Mouse (Mus musculus): ENCODE results near the gene Elk4. TPM values are rescaled to one million over a fixed set of nuclear protein-coding genes. Genes with fewer than 3 reads are reported as not detected.

Gene Elk4
- polyA plus RNA-seq, 1 experiment from 2014 or later = 10.7 TPM

DNA sequence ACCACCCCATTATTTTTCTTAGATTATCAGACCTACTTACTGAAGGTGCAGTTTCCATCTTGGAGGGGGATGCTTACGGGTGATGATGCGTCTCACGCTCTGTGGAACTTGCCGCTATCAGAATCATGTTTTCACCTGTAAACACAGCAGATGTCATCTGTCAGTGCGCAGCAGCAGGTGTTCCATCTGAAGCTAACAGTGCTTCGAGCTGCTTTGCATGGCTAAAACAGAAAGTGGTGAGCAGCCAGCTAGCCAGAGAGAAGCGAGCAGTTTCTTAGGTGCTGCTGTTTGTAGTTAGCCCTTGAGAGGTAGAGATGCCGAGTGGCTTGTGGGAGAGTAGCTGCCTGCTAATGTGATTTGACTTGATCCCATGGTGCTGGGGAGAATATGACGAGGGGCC is 21.0 kb downstream of the Elk4 start:
- Histone ChIP-seq H3K27me3 (ENCODE audit: insufficient read depth, low read length) (no peaks in the 10 kb centered on the region), H3K9ac (replicated peaks) (no peak overlapping the region), H3K9me3 (ENCODE audit: low read length) (no peaks in the 10 kb centered on the region), H3K36me3 (replicated peaks; ENCODE audit: insufficient read depth, low read length) (peaks cover 69% of the 10 kb centered on the region), H3K4me1 (ENCODE audit: insufficient read depth) (peaks cover 9% of the 10 kb centered on the region; the same call in 1 of the 2 replicates), H3K27ac (ENCODE audit: low read depth) (no peak overlapping the region), H3K4me2 (ENCODE audit: low read depth, low read length) (no peak overlapping the region), H3K4me3 (ENCODE audit: low read depth, low read length) (no peak overlapping the region)
- TF ChIP-seq CTCF (IDR thresholded peaks at IDR 0.05; ENCODE audit: low read depth) = no peak
- no peak for TF ChIP-seq EP300 (IDR thresholded peaks at IDR 0.05; ENCODE audit: low read depth)
- DNase-seq (no peak), ATAC-seq (no peak)
- WGBS (ENCODE audit: insufficient replicate concordance) = 91% methylated on average over 9 of the region's 9 CpGs

DNA sequence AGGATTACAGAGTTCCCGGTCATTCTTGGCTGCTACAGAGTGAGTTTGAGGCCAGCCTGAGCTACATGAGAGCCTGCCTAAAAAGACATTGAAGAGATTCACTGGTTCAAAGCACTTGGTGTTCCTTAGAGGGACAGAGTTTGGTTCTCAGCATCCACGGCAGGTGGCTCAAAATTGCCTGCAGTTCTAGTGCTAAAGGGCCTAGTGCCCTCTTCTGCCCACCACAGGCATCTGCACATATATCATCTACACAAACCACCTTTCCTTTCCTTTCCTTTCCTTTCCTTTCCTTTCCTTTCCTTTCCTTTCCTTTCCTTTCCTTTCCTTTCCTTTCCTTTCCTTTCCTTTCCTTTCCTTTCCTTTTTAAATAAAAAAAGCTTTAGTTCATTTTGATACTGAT is 23.2 kb downstream of the Elk4 start:
- TF ChIP-seq EP300 (IDR thresholded peaks at IDR 0.05; ENCODE audit: low read depth) (no peak), CTCF (IDR thresholded peaks at IDR 0.05; ENCODE audit: low read depth) (peak; percentile 73)
- no peak for ATAC-seq
- no peaks in the 10 kb centered on the region for H3K27me3 ChIP-seq (ENCODE audit: insufficient read depth, low read length)
- no peaks in the 10 kb centered on the region for H3K9me3 ChIP-seq (ENCODE audit: low read length)
- no peak overlapping the region for H3K4me3 ChIP-seq (ENCODE audit: low read depth, low read length)
- no peak overlapping the region for H3K4me2 ChIP-seq (ENCODE audit: low read depth, low read length)
- peaks cover 58% of the 10 kb centered on the region for H3K36me3 ChIP-seq (replicated peaks; ENCODE audit: insufficient read depth, low read length)
- WGBS (ENCODE audit: insufficient replicate concordance) = 70% methylated on average over 2 of the region's 2 CpGs
- H3K4me1 ChIP-seq (ENCODE audit: insufficient read depth) = peaks cover 9% of the 10 kb centered on the region; the same call in 1 of the 2 replicates
- no peak for DNase-seq
- no peak overlapping the region for H3K27ac ChIP-seq (ENCODE audit: low read depth)
- H3K9ac ChIP-seq (replicated peaks) = no peak overlapping the region

DNA sequence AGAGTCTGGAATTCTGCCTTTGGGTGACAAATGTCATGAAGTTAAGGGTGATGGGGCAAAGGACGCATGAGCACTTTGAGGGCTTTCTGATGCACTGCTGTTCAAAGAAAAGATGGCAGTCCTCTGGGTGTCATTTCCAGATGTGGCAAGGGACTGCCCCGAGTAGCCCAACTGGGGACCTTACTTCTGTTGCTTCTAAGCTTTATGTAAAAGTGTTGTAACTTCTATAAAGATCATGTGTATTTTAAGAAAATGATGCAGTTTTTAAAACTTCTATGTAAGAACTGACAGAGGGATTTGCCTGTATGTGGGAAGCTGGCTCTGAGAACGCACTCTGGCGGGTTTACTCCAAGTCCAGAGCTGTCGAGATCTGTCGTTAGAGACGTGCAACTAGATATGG is 24.8 kb downstream of the Elk4 start:
- Histone ChIP-seq H3K4me2 (ENCODE audit: low read depth, low read length) (no peak overlapping the region), H3K27ac (ENCODE audit: low read depth) (no peak overlapping the region), H3K4me1 (ENCODE audit: insufficient read depth) (peaks cover 9% of the 10 kb centered on the region; the same call in 1 of the 2 replicates), H3K4me3 (ENCODE audit: low read depth, low read length) (no peak overlapping the region), H3K36me3 (replicated peaks; ENCODE audit: insufficient read depth, low read length) (peaks cover 53% of the 10 kb centered on the region), H3K27me3 (ENCODE audit: insufficient read depth, low read length) (no peaks in the 10 kb centered on the region), H3K9me3 (ENCODE audit: low read length) (no peaks in the 10 kb centered on the region), H3K9ac (replicated peaks) (no peak overlapping the region)
- WGBS (ENCODE audit: insufficient replicate concordance) = 84% methylated on average over 7 of the region's 7 CpGs
- ATAC-seq = no peak
- no peak for DNase-seq
- no peak for TF ChIP-seq EP300 (IDR thresholded peaks at IDR 0.05; ENCODE audit: low read depth)
- TF ChIP-seq CTCF (IDR thresholded peaks at IDR 0.05; ENCODE audit: low read depth) = no peak

DNA sequence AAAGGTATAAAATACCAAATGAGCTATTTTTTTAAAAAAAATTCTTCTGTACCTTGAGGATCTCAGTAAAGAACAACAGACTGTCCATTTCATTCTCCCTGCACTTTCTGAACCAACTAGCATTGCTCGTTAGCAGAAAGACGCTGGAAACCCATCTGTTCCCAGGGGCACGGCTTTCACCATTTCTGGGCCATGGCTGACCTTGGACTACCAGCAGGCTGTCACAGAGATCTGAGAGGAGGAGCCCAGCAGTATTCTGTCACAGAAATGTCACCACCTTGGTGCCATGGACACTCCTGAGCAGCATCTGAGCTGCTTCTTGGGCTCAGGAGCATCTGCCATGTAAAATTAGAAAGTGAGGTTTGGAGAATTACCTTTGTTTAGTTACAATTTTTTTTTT is 30.3 kb downstream of the Elk4 start:
- H3K4me2 ChIP-seq (ENCODE audit: low read depth, low read length) = no peak overlapping the region
- no peak overlapping the region for H3K4me3 ChIP-seq (ENCODE audit: low read depth, low read length)
- no peak for TF ChIP-seq CTCF (IDR thresholded peaks at IDR 0.05; ENCODE audit: low read depth)
- no peak for TF ChIP-seq EP300 (IDR thresholded peaks at IDR 0.05; ENCODE audit: low read depth)
- DNase-seq = no peak
- no peak overlapping the region for H3K9ac ChIP-seq (replicated peaks)
- WGBS (ENCODE audit: insufficient replicate concordance) = 84% methylated on average over 3 of the region's 3 CpGs
- peaks cover 11% of the 10 kb centered on the region for H3K36me3 ChIP-seq (replicated peaks; ENCODE audit: insufficient read depth, low read length)
- no peaks in the 10 kb centered on the region for H3K9me3 ChIP-seq (ENCODE audit: low read length)
- H3K4me1 ChIP-seq (ENCODE audit: insufficient read depth) = no peaks in the 10 kb centered on the region
- no peak overlapping the region for H3K27ac ChIP-seq (ENCODE audit: low read depth)
- no peak for ATAC-seq
- no peaks in the 10 kb centered on the region for H3K27me3 ChIP-seq (ENCODE audit: insufficient read depth, low read length)

DNA sequence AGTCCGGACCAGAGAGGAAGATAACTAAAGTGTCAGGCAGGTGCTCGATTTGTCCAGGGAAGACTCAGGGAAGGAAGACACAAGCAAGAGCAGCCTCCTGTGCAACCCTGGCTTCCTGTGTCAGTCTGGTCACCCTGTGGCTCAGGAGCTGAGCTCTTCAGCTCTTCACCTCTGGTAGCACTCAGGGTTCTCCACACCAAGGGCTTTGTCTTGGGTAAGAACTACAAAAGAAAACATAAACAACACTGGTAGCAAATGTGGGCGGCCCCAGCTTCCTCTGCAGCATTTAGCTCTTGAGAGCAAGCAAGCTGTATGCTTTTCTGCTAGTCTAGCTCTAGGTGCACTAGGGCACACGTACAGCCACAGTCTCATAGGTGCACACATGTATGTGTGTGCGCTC is 31.3 kb downstream of the Elk4 start:
- DNase-seq (no peak), ATAC-seq (no peak)
- H3K9me3 ChIP-seq (ENCODE audit: low read length) = no peaks in the 10 kb centered on the region
- H3K36me3 ChIP-seq (replicated peaks; ENCODE audit: insufficient read depth, low read length) = peaks cover 4% of the 10 kb centered on the region
- H3K27ac ChIP-seq (ENCODE audit: low read depth) = no peak overlapping the region
- no peak overlapping the region for H3K9ac ChIP-seq (replicated peaks)
- no peaks in the 10 kb centered on the region for H3K27me3 ChIP-seq (ENCODE audit: insufficient read depth, low read length)
- H3K4me1 ChIP-seq (ENCODE audit: insufficient read depth) = no peaks in the 10 kb centered on the region
- 62% methylated on average over 5 of the region's 5 CpGs for WGBS (ENCODE audit: insufficient replicate concordance)
- no peak for TF ChIP-seq EP300 (IDR thresholded peaks at IDR 0.05; ENCODE audit: low read depth)
- TF ChIP-seq CTCF (IDR thresholded peaks at IDR 0.05; ENCODE audit: low read depth) = no peak
- H3K4me2 ChIP-seq (ENCODE audit: low read depth, low read length) = no peak overlapping the region
- H3K4me3 ChIP-seq (ENCODE audit: low read depth, low read length) = no peak overlapping the region

DNA sequence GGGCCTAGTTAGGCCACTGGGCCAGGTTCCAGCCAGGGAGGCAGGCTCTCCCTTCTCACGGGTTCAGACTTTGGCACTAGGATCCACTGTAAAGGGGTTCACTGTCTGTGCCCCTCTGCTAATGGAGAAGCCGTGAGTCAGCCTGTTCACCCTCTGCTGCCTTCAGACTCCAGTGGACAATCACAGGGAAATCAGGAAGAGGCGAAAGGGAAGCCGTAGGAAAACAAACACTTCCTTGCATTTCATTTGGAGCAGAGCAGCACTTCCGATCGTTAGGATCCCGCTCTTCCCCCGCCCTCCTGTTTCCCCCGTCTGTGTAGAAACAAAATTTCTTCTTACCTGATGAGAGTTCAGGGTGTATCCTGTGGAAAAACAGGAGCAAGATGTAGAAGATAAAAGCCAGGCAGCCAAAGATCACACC is 32.8 kb downstream of the Elk4 start:
- no peak overlapping the region for H3K27ac ChIP-seq (ENCODE audit: low read depth)
- ATAC-seq (no peak), DNase-seq (no peak)
- H3K9ac ChIP-seq (replicated peaks) = no peak overlapping the region
- no peak overlapping the region for H3K4me2 ChIP-seq (ENCODE audit: low read depth, low read length)
- no peak overlapping the region for H3K4me3 ChIP-seq (ENCODE audit: low read depth, low read length)
- TF ChIP-seq CTCF (IDR thresholded peaks at IDR 0.05; ENCODE audit: low read depth) (no peak), EP300 (IDR thresholded peaks at IDR 0.05; ENCODE audit: low read depth) (no peak)
- no peaks in the 10 kb centered on the region for H3K27me3 ChIP-seq (ENCODE audit: insufficient read depth, low read length)
- WGBS (ENCODE audit: insufficient replicate concordance) = 73% methylated on average over 9 of the region's 9 CpGs
- H3K9me3 ChIP-seq (ENCODE audit: low read length) = no peaks in the 10 kb centered on the region
- no peaks in the 10 kb centered on the region for H3K4me1 ChIP-seq (ENCODE audit: insufficient read depth)
- H3K36me3 ChIP-seq (replicated peaks; ENCODE audit: insufficient read depth, low read length) = no peaks in the 10 kb centered on the region

DNA sequence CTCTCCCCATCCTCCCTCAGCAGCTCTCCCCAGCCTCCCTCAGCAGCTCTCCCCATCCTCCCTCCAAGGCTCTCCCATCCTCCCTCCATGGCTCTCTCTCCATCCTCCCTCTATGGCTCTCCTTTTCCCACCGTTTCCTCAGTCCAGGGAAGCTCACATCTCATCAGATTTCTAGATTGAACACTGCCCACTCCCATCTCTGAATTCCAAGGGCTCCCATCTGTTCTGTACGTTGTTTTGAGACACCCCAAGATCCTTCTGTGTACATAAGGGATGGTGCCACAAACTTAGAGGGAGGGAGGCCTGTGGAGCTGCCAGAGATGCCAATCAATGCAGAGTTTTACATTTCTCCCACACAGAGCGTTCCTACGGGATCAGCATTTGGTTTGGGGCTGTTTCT is 36.4 kb downstream of the Elk4 start:
- ATAC-seq (no peak), DNase-seq (no peak)
- Histone ChIP-seq H3K4me2 (ENCODE audit: low read depth, low read length) (no peak overlapping the region), H3K4me1 (ENCODE audit: insufficient read depth) (no peaks in the 10 kb centered on the region), H3K9ac (replicated peaks) (no peak overlapping the region), H3K27ac (ENCODE audit: low read depth) (no peak overlapping the region), H3K36me3 (replicated peaks; ENCODE audit: insufficient read depth, low read length) (no peaks in the 10 kb centered on the region), H3K4me3 (ENCODE audit: low read depth, low read length) (no peak overlapping the region), H3K27me3 (ENCODE audit: insufficient read depth, low read length) (no peaks in the 10 kb centered on the region), H3K9me3 (ENCODE audit: low read length) (no peaks in the 10 kb centered on the region)
- TF ChIP-seq CTCF (IDR thresholded peaks at IDR 0.05; ENCODE audit: low read depth) (no peak), EP300 (IDR thresholded peaks at IDR 0.05; ENCODE audit: low read depth) (no peak)
- WGBS (ENCODE audit: insufficient replicate concordance) = 73% methylated on average over 4 of the region's 4 CpGs
